Mouse (Mus musculus): ENCODE data around the gene Defb9. TPM values are rescaled to one million over a fixed set of nuclear protein-coding genes. Genes with fewer than 3 reads are reported as not detected.
"Not testable (repeated sequence)": the region's sequence is repeated elsewhere in the genome, so short reads cannot be mapped to it uniquely, and the experiment has no call there.

Gene Defb9
- not detected for total RNA-seq (2021)
- long read RNA-seq, experiment 1: 0 reads
- long read RNA-seq, experiment 2: 0 reads

DNA sequence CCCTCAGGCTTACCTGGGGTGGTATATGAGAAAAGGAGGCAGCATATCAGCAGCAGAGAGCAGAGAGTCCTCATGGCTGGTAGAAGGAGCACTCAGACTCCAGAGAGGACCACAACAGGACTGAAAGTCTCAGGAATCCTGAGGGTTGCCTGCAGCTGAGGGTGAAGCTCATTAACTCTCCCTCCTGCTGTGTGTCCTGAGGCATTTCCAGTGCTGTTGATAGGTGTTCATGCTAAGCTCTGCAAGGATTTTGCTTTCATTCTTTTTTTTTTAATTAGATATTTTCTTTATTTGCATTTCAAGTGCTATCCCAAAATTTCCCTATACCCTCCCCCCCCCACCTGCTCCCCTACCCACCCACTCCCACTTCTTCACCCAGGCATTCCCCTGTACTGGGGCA is at the start of gene Defb9:
Defb9 (minus strand) TSS at position 101 of the 400 bp plus-strand sequence.
- not testable (repeated sequence) for DNase-seq (ENCODE audit: low spot score in 2 of 2)

DNA sequence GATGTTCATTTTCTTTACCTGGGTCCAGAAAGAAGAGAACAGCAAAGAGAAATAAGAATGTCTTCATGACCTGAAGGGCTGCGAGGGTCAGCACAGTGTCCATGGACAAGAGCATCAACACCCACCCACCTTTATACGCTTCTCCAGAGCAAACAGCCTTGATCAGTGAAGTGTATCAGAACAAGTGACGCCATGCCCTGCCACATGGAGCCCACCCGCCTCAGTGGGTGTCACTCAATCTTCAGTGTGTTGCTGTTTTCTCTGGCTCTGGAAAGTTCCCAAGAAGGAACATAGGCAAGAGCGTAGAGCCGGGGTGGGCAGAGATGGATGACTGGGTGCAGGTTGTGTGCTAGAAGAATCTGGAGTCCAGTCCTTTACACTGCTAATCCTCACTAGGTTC is 47.4 kb upstream of the Defb9 start, which contains the start of gene Defb15:
Defb15 (minus strand) TSS at position 101 of the 400 bp plus-strand sequence.
- DNase-seq (ENCODE audit: low spot score in 2 of 2): no peak

DNA sequence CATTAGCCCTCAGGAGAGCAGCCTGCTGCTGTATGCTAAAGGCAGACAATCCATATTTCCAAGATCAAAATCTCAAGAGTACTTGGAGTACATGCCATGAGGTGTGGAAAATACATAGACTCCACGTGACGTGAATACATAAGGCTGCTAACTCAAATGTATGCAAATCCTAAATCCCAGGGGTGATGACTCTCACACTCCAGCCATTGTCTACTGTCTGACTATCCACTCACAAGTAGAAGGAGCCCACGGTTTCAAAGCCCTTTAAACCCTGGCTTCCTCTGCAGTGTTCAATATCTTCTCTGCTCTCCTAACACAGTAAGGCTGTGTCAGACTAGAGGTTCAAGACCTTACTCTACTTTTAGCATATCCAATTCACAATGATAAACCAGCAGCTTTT is 45.5 kb upstream of the Defb9 start:
- DNase-seq (ENCODE audit: low spot score in 2 of 2): not testable (repeated sequence)

DNA sequence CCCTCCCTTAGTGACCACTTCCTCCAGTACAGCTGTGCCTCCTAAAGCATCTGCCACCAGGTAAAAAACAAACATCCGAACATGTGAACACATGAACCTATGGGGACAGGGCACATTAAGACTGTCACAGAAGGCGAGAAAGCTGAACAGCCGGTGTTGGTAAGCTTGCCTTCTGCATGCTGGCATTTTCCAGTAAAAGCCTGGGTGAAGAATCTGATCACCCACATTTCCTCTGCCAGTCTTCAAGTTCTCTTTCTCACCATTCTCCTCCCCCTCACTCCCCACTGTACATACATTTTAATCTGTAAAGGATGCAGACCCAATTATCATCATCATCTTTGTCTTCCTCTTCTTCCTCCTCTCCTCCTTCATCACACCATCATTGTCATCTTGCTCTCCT is 30.4 kb upstream of the Defb9 start:
- DNase-seq (ENCODE audit: low spot score in 2 of 2): no peak

- DNase-seq (ENCODE audit: low spot score in 2 of 2): no peak
Observed at GRCm38 (mm10) chr8:21912554-21912953, 27.3 kb upstream of the Defb9 start.

- DNase-seq (ENCODE audit: low spot score in 2 of 2): no peak
Observed at GRCm38 (mm10) chr8:21911931-21912330, 26.7 kb upstream of the Defb9 start.

DNA sequence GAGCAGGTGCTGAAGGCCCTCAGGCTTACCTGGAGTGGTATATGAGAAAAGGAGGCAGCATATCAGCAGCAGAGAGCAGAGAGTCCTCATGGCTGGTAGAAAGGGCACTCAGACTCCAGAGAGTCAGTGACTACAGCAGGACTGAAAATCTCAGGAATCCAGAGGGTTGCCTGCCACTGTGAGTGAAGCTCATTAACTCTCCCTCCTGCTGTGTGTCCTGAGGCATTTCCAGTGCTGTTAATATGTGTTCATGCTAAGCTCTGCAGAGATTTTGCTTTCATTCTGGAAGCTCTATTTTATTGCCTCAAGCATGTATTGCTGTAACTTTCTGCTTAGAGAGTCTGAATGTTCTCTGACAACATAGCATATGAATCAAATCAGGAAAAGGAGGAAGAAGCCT is 21.1 kb upstream of the Defb9 start, which contains the start of gene Defb11:
Defb11 (minus strand) TSS at position 123 of the 400 bp plus-strand sequence.
- DNase-seq (ENCODE audit: low spot score in 2 of 2): not testable (repeated sequence)

GRCm38 (mm10) chr8:21858586-21858985 is 26.6 kb downstream of the Defb9 start, which contains the start of gene Defb10:
Defb10 (plus strand) TSS chr8:21858901.
- DNase-seq (ENCODE audit: low spot score in 2 of 2): not testable (repeated sequence)

Other genes starting within 250 kb of the Defb9 start
- gene Defa17, start 229.6 kb downstream of the Defb9 start, total RNA-seq (2021): not detected
- gene Defa34, start 219.6 kb downstream of the Defb9 start, total RNA-seq (2021): not detected
- not detected for gene AY761184, start 181.8 kb downstream of the Defb9 start, total RNA-seq (2021)
- not detected for gene Defa24, start 150.9 kb downstream of the Defb9 start, total RNA-seq (2021)
- not detected for gene Defb50, start 61.9 kb downstream of the Defb9 start, total RNA-seq (2021)
- not detected for gene Defb2, start 45.5 kb downstream of the Defb9 start, total RNA-seq (2021)
- gene Defb10, start 26.5 kb downstream of the Defb9 start, total RNA-seq (2021): not detected
- not detected for gene Defb11, start 21.0 kb upstream of the Defb9 start, total RNA-seq (2021)
- gene Defb15, start 47.3 kb upstream of the Defb9 start, total RNA-seq (2021): not detected
- not detected for gene Defb35, start 52.9 kb upstream of the Defb9 start, total RNA-seq (2021)
- gene Defb13, start 61.3 kb upstream of the Defb9 start, total RNA-seq (2021): not detected
- not detected for gene Fam90a1a, start 73.3 kb upstream of the Defb9 start, total RNA-seq (2021)
- not detected for gene Ccdc70, start 84.4 kb upstream of the Defb9 start, total RNA-seq (2021)
- 1 to 10 TPM in 1 of 2 experiments, under 1 TPM in 1; 0.83 to 1.2 TPM for gene Atp7b, start 174.9 kb upstream of the Defb9 start, total RNA-seq (2021)
- gene Alg11, start 175.3 kb upstream of the Defb9 start, total RNA-seq (2021): 10 to 100 TPM; 32.7 to 46.0 TPM
- 1 to 10 TPM; 4.0 to 6.5 TPM for gene Nek5, start 239.6 kb upstream of the Defb9 start, total RNA-seq (2021)

Measured in adrenal gland, adult 18-20 months (tissue).